Mouse (Mus musculus) E14TG2a.4 (cell line): ENCODE data around the gene Ctnnd2.

Experiments used
- CTCF ChIP-seq: conservative IDR thresholded peaks from 2 replicates; pipeline ENCODE4 v1.5.1; 2014; ENCODE audit warnings: low read length
- NANOG ChIP-seq: IDR thresholded peaks from 2 replicates; pipeline ENCODE4 v1.6.1; 2014; ENCODE audit warnings: borderline replicate concordance, low read length, mixed read lengths
- POU5F1 ChIP-seq: IDR thresholded peaks from 2 replicates; pipeline ENCODE4 v1.6.1; 2014; ENCODE audit warnings: low read length, borderline replicate concordance

DNA sequence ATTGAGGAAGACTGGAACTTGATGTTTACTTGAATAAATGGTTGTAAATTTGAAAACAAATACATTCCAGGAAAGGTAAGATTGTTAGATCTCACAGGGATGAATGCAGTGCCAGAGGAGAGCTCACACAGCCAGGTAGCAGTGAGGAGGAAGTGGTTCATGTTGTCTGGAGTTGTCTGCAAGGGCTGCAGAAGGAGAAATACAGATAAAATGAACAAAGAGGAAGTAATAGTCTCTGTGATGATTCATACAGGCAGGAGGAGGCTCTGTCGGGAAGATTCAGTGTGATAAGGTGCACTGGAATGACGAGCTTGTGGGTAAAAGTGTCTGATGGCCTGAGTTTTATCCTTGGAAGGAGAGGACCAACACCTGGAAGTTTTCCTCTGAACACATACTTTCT lies 150.2 kb downstream of the Ctnnd2 start:
- TF ChIP-seq CTCF (no peak), NANOG (no peak), POU5F1 (no peak)
